Mouse (Mus musculus) left cerebral cortex, postnatal 14 days (tissue): ENCODE measurements around the gene Ptprn2. TPM values are rescaled to one million over a fixed set of nuclear protein-coding genes. Genes with fewer than 3 reads are reported as not detected.
A peak's percentile ranks its signal among the peaks of the same experiment; 100 is the strongest.

Source experiments
- DNase-seq, 2 experiments: peaks; one replicate each; pipeline ENCODE4 v3.0.0; 2021 to 2022; ENCODE audit warnings: low spot score in 2 of 2, mixed read lengths in 1 of 2
- intact Hi-C: fragments of 180-260 bp; cut with DNase I; formaldehyde crosslinking; loops from one replicate; pipeline ENCODE4 v1.15.1; 2025
- total RNA-seq, 2 experiments: library from RNA; stranded (reverse); gene quantifications; 2 replicates each; pipeline ENCODE4 v1.2.3; 2021

Gene Ptprn2
- total RNA-seq, 2 experiments from 2014 or later, result 383 to 385 TPM

- intact Hi-C loops, result no loop called here
- no peak for DNase-seq
These were observed 227.6 kb downstream of the Ptprn2 start for GRCm38 (mm10) chr12:116713096-116713495.

- DNase-seq, result peak; percentile 22 to 49
- intact Hi-C loops, result no loop called here
These were observed 235.5 kb downstream of the Ptprn2 start for GRCm38 (mm10) chr12:116721062-116721461.

GRCm38 (mm10) chr12:116740141-116740540 is 254.6 kb downstream of the Ptprn2 start:
- no peak for DNase-seq
- intact Hi-C loops, result no loop called here

- no peak for DNase-seq
- intact Hi-C loops, result no loop called here
These were observed 255.8 kb downstream of the Ptprn2 start for GRCm38 (mm10) chr12:116741300-116741699.

- intact Hi-C loops, result no loop called here
- DNase-seq, result no peak
These were observed 260.9 kb downstream of the Ptprn2 start for GRCm38 (mm10) chr12:116746401-116746800.

- DNase-seq, result no peak
- intact Hi-C loops, result no loop called here
These were observed 267.3 kb downstream of the Ptprn2 start for GRCm38 (mm10) chr12:116752784-116753183.

- no peak for DNase-seq
- intact Hi-C loops, result no loop called here
These were observed 278.4 kb downstream of the Ptprn2 start for GRCm38 (mm10) chr12:116763961-116764360.

GRCm38 (mm10) chr12:116770911-116771310 is 285.4 kb downstream of the Ptprn2 start:
- DNase-seq, result no peak
- intact Hi-C loops, result no loop called here

GRCm38 (mm10) chr12:116771493-116771892 is 286.0 kb downstream of the Ptprn2 start:
- DNase-seq, result no peak
- intact Hi-C loops, result no loop called here

GRCm38 (mm10) chr12:116772081-116772566 is 286.6 kb downstream of the Ptprn2 start:
- DNase-seq, result no peak
- intact Hi-C loops, result no loop called here

- DNase-seq, result peak; percentile 29 to 49
- intact Hi-C loops, result no loop called here
These were observed 287.8 kb downstream of the Ptprn2 start for GRCm38 (mm10) chr12:116773344-116773743.

- intact Hi-C loops, result no loop called here
- DNase-seq, result no peak
These were observed 290.9 kb downstream of the Ptprn2 start for GRCm38 (mm10) chr12:116776447-116776846.

- intact Hi-C loops, result no loop called here
- DNase-seq, result no peak
These were observed 292.9 kb downstream of the Ptprn2 start for GRCm38 (mm10) chr12:116778095-116779090.

GRCm38 (mm10) chr12:116780419-116780818 is 294.9 kb downstream of the Ptprn2 start:
- no peak for DNase-seq
- intact Hi-C loops, result no loop called here

- no peak for DNase-seq
- intact Hi-C loops, result no loop called here
These were observed 300.2 kb downstream of the Ptprn2 start for GRCm38 (mm10) chr12:116785731-116786130.

- no peak for DNase-seq
- intact Hi-C loops, result no loop called here
These were observed 302.8 kb downstream of the Ptprn2 start for GRCm38 (mm10) chr12:116788346-116788745.

GRCm38 (mm10) chr12:116803331-116803730 is 317.8 kb downstream of the Ptprn2 start:
- no peak for DNase-seq

GRCm38 (mm10) chr12:116804712-116805111 is 319.2 kb downstream of the Ptprn2 start:
- intact Hi-C loops, result loop anchor here (10.0 kb wide), 1 partner anchor 150 kb away; no protein-coding TSS in a partner anchor
- DNase-seq, result no peak

More at GRCm38 (mm10) chr12:116803331-116803730, 317.8 kb downstream of the Ptprn2 start:
- intact Hi-C loops, result loop anchor here (10.0 kb wide), 1 partner anchor 149 kb away; no protein-coding TSS in a partner anchor

GRCm38 (mm10) chr12:116805129-116805809 is 319.7 kb downstream of the Ptprn2 start:
- DNase-seq, result no peak
- intact Hi-C loops, result loop anchor here (10.0 kb wide), 1 partner anchor 150 kb away; no protein-coding TSS in a partner anchor

- intact Hi-C loops, result loop anchor here (10.0 kb wide), 1 partner anchor 151 kb away; no protein-coding TSS in a partner anchor
- peak in 1 of 2 experiments; percentile 67 for DNase-seq
These were observed 320.6 kb downstream of the Ptprn2 start for GRCm38 (mm10) chr12:116806089-116806488.
